Mouse (Mus musculus) E14TG2a.4 (cell line): ENCODE results near the gene Scn4a.
A peak's percentile ranks its signal among the peaks of the same experiment; 100 is the strongest.

Experiments used
- H3K27me3 ChIP-seq: 2 replicates; pipeline ENCODE4 v1.6.1; 2014; ENCODE audit warnings: low read length, control low read depth; ENCODE audit not compliant: insufficient read depth
- H3K36me3 ChIP-seq: 2 replicates; pipeline ENCODE4 v1.6.1; 2014; ENCODE audit warnings: low read length, control low read depth; ENCODE audit not compliant: insufficient read depth
- H3K4me1 ChIP-seq: replicated peaks from 2 replicates; pipeline ENCODE4 v1.6.1; 2014; ENCODE audit warnings: low read depth, low read length, control low read depth
- H3K4me3 ChIP-seq: replicated peaks from 2 replicates; pipeline ENCODE4 v1.5.1; 2014; ENCODE audit warnings: mild to moderate bottlenecking, low read length
- H3K9me3 ChIP-seq: 2 replicates; pipeline ENCODE4 v1.6.1; 2014; ENCODE audit warnings: low read length, control low read depth
- CTCF ChIP-seq: conservative IDR thresholded peaks from 2 replicates; pipeline ENCODE4 v1.5.1; 2014; ENCODE audit warnings: low read length
- NANOG ChIP-seq: IDR thresholded peaks from 2 replicates; pipeline ENCODE4 v1.6.1; 2014; ENCODE audit warnings: borderline replicate concordance, low read length, mixed read lengths
- POU5F1 ChIP-seq: IDR thresholded peaks from 2 replicates; pipeline ENCODE4 v1.6.1; 2014; ENCODE audit warnings: low read length, borderline replicate concordance

Gene Scn4a

DNA sequence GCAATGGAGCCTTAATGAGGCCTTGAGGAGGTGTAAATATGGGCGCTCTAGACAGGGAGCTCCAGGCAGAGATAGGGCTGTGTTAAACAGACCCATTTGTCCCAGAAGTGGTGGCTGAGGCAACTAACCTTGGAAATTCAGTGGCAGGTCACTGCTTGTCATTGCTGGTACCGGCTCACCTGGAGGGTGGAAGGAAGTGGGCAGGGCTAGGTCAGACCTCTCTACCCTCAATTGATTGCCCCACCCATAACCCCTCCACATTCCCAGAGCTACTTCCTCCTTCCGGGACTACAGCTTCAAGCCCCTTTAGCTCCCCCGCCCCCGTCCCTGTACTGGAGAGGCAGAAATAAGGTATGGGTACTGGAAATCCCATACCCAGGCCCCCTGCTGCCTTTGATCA lies 39.6 kb downstream of the Scn4a start:
- TF ChIP-seq CTCF (no peak), NANOG (no peak)
- Histone ChIP-seq H3K27me3 (peaks cover 27% of the 10 kb centered on the region), H3K36me3 (no peaks in the 10 kb centered on the region), H3K9me3 (no peaks in the 10 kb centered on the region), H3K4me3 (peak overlapping the region; percentile 2; the same call in 1 of the 2 replicates), H3K4me1 (peaks cover 34% of the 10 kb centered on the region)

DNA sequence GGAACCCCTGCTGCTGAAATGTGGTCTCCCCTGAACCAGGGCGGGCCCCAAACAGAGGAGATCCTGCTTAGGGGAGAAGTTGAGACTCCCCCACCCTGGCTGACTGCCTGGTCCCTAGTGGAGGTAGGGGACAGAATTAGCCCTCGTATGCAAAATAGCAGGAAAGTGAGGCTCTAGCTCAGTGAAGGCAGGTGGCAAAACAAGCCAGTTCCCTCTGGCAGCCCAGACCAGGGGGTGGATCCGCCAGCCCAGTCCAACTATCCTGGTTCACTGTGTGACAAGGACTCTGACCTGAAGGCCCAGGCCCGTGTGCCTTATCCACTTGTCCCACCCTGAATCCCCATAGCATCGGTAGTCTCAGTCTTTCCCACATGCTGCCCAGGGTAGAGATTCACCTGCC lies 43.0 kb downstream of the Scn4a start:
- H3K4me1 ChIP-seq, result peaks cover 38% of the 10 kb centered on the region
- TF ChIP-seq CTCF (no peak), POU5F1 (no peak), NANOG (no peak)
- H3K4me3 ChIP-seq, result peak overlapping the region; percentile 35; the same call in 1 of the 2 replicates
- no peaks in the 10 kb centered on the region for H3K36me3 ChIP-seq
- peaks cover 5% of the 10 kb centered on the region for H3K27me3 ChIP-seq
- H3K9me3 ChIP-seq, result no peaks in the 10 kb centered on the region

DNA sequence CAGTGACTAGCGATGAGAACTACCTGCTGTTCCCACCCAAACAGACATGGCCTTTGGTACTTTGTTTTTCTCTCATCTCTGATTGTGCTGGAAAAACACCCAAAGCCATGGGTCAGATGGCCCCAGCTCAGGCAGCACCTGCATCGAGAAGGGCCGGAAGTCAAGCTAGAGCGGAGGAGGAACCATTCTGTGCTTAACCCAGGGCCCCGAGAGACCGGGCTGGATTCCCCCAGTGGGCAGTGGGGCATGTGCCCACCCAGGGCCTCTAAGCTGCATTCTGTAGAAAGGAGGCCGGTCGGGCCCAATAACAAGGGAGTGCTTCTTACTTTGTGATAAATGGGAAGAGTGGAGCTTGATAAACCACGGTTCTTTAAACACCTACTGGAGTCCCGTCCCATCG lies 44.9 kb downstream of the Scn4a start:
- H3K4me1 ChIP-seq, result peaks cover 22% of the 10 kb centered on the region
- H3K4me3 ChIP-seq, result no peak overlapping the region
- TF ChIP-seq NANOG (no peak), POU5F1 (no peak), CTCF (no peak)
- peaks cover 3% of the 10 kb centered on the region; the same call in 1 of the 2 replicates for H3K27me3 ChIP-seq
- H3K9me3 ChIP-seq, result no peaks in the 10 kb centered on the region
- H3K36me3 ChIP-seq, result no peaks in the 10 kb centered on the region

DNA sequence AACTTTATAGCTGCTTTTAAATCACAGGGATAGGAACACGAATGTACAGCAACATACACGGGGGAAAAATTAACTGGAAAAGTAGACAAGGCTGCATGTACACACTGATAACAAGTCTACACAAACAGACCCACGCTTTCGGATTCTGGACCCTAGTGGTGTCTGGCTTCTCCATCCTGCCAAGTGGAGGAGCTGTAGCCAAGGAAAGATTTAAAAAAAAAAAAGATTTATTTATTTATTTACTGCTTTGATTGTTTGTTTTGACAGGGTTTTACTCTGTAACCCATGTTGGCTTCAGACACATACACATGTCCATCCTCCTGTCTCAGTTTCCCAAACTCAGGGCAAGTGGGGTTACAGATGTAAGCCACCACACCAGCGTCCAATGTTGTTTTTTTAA lies 45.7 kb downstream of the Scn4a start:
- Histone ChIP-seq H3K36me3 (no peaks in the 10 kb centered on the region), H3K27me3 (peaks cover 3% of the 10 kb centered on the region; the same call in 1 of the 2 replicates), H3K4me3 (no peak overlapping the region), H3K9me3 (no peaks in the 10 kb centered on the region), H3K4me1 (peaks cover 18% of the 10 kb centered on the region)
- TF ChIP-seq NANOG, result no peak
- TF ChIP-seq POU5F1, result no peak
- TF ChIP-seq CTCF, result no peak

DNA sequence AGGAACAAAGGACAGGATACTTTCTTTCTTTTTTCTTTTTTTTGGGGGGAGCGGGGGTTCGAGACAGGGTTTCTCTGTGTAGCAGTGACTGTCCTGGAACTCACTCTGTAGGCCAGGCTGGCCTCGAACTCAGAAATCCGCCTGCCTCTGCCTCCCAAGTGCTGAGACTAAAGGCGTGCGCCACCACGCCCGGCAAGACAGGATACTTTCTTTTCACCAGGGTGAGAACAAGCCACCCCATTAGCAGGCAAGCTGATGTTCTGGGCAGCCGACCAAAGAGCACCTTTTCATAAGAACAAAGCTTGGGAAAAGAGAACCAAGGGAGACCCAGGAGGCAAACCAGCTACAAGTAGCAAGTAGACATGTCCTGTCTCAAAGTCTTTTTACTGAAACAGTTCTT lies 46.3 kb downstream of the Scn4a start:
- TF ChIP-seq CTCF, result no peak
- TF ChIP-seq POU5F1, result no peak
- no peak for TF ChIP-seq NANOG
- no peaks in the 10 kb centered on the region for H3K36me3 ChIP-seq
- no peaks in the 10 kb centered on the region for H3K9me3 ChIP-seq
- no peaks in the 10 kb centered on the region for H3K27me3 ChIP-seq
- H3K4me3 ChIP-seq, result no peak overlapping the region
- peaks cover 18% of the 10 kb centered on the region for H3K4me1 ChIP-seq

DNA sequence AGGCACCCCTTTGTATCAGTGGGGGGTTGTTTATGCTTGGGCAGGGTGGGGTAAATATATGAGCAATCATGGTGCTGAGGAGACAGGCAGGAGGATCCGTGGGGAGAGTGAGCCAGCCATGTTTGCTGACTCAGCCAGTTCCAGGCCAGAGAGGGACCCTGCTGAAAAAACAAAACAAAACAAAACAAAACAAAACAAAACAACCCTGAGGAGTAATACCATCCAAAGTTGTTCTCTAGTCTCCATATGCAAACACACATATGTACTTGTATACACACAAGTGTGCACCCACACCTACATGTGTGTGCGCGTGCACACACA lies 47.1 kb downstream of the Scn4a start:
- no peaks in the 10 kb centered on the region for H3K9me3 ChIP-seq
- TF ChIP-seq NANOG (no peak), POU5F1 (no peak), CTCF (no peak)
- H3K4me3 ChIP-seq, result no peak overlapping the region

DNA sequence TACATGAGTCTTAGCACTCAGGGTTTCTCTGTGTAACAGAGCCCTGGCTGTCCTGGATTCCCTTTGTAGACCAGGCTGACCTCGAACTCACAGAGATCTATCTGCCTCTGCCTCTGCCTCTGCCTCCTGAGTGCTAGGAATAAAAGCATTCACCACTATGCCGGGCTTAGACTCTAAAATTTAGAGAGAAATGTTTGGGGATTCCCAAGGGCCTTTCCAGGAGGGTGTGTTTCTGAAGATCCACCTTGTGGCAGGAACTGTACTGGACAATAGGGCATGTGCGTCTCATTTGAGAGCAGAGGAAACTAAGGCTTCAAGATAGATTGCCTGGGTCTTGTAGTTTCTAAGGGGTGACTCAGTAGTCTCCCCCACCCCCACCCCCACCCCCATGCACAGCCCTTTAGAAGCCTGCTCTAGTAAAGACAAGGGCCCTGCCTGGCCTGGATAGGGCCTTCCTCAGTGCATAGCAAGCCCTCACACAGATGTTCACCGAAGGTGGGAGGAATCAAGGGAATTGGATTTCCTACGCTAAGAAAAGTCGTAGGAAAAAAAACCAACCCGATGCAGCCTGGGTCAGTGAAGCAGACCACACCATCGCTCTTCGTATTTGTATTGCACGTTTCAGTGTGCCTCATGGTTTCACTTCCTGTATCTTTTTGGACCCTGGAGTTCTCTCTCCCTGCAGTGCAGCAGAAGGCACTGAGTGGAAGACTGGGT lies 47.6 kb downstream of the Scn4a start:
- Histone ChIP-seq H3K4me1 (peaks cover 17% of the 10 kb centered on the region), H3K9me3 (peaks cover 4% of the 10 kb centered on the region; the same call in 1 of the 2 replicates), H3K27me3 (no peaks in the 10 kb centered on the region), H3K4me3 (no peak overlapping the region), H3K36me3 (no peaks in the 10 kb centered on the region)
- no peak for TF ChIP-seq POU5F1
- no peak for TF ChIP-seq NANOG
- no peak for TF ChIP-seq CTCF

More for the DNA sequence above, 47.1 kb downstream of the Scn4a start:
- Histone ChIP-seq H3K36me3 (no peaks in the 10 kb centered on the region), H3K4me1 (peaks cover 18% of the 10 kb centered on the region), H3K27me3 (no peaks in the 10 kb centered on the region)

DNA sequence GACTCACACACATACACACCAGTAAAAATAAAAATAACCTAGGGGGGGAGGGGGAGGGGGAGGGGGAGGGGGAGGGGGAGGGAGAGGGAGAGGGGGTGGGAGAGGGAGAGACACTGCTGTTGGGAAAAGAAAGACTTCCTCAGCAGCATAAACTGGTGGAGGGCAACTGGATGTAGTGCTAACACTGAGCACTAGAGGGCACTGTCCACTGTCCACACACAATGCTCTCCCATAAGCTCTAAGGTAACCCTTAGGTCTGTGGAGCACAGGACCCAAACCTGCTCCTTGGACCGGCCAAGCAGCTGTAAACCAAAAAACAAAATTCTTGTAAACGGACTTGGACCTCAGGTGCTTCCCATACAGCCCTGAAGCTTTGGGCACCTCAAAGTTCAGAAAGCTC lies 50.5 kb downstream of the Scn4a start:
- TF ChIP-seq CTCF, result peak; percentile 66
- TF ChIP-seq POU5F1, result no peak
- Histone ChIP-seq H3K27me3 (0 out of 2 replicates have a peak, but pooled peaks cover 3% of the 10 kb centered on the region), H3K9me3 (peaks cover 33% of the 10 kb centered on the region), H3K4me1 (no peaks in the 10 kb centered on the region), H3K4me3 (no peak overlapping the region), H3K36me3 (no peaks in the 10 kb centered on the region)

DNA sequence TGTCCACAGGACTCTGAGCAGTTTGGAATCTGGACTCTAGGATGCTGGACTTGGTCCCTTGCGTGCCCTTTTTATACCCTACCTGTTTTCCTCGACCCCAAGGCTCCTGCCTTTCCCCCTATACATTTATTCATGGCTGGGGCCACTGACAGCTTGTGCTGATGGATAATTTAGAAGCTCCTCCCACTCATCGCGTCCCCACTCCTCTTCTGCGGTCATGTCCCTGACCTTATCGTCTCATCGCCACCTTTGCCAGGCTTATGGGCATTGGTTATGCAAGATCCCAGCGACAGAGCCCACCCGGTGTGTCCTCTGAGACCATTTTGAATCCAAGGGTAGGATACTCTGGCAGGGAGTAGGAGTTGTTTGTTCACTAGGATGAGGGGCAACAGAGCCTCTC lies 51.3 kb downstream of the Scn4a start, which contains the start of gene Gh:
Gene Gh, minus strand, starts transcription at position 101 of the 400 bp plus-strand sequence.
- TF ChIP-seq CTCF (no peak), NANOG (no peak), POU5F1 (no peak)
- Histone ChIP-seq H3K4me3 (no peak within 1 kb of the TSS), H3K36me3 (no peaks in the 10 kb centered on the region), H3K27me3 (0 out of 2 replicates have a peak, but pooled peaks cover 3% of the 10 kb centered on the region), H3K9me3 (peaks cover 36% of the 10 kb centered on the region), H3K4me1 (no peaks in the 10 kb centered on the region)
